In the genomic region with DNA sequence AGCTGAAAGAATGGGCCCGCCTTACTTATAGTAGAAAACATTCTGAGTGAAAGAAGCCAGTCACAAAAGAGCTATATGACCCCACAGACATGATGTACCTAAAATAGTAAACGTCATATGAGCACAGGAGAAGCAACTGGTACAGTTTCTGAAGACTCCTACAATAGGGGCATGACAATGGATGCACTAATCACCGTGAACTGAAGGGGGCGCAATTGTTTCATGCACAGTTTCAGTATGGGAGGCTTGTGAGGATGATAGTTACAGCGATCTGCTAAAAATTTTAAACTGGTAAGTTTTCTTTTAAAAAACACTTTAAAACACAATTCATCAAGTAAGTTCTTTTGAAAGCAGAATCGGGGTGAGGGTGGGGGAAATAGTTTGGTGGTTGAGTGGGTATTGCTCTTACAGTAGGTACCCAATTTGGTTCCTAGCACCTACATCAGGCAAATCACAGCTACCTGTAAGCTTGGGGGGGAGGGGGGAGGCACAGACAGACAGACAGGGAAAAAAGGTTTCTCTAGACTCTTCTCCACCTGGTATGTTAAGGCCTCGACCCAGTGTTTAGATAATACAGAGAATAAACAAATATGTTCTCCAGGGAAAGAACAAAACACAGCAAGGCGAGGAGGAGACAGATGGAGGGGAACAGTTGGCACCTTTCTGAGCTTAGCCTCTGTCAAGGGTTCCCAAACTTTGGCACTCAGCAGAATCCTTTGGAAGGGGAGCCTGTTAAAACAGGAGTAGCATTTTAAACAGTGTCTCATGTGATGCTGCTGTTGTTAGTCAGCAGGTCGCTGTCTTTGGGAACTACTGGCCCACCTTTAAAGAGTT, we compare ENCODE assay signal across 8 mouse cellular contexts.
DNase-seq lines count a peak whose midpoint lies in the region; ATAC-seq and TF ChIP-seq lines count a peak whose summit lies in the region.

No protein-coding gene starts in this region.

- H3K27ac ChIP-seq in layer of hippocampus, adult 2 months, result peak overlapping the region; percentile 40; the same call in 1 of the 2 replicates
- no peak overlapping the region for H3K27ac ChIP-seq in lung, postnatal 0 days (ENCODE audit: low read length)

- WGBS in lung, postnatal 0 days, result 11% methylated on average over 9 of the region's 9 CpGs

- peak overlapping the region; percentile 37 for H3K4me3 ChIP-seq in layer of hippocampus, adult 2 months
- no peak overlapping the region; the same call in 1 of the 2 replicates for H3K4me3 ChIP-seq in lung, postnatal 0 days (ENCODE audit: low read depth, low read length)

- no peak overlapping the region for H3K9ac ChIP-seq in lung, postnatal 0 days (replicated peaks; ENCODE audit: low read depth)

- no peaks in the 10 kb centered on the region for H3K9me3 ChIP-seq in lung, postnatal 0 days (ENCODE audit: low read length)

- H3K4me2 ChIP-seq in lung, postnatal 0 days (replicated peaks; ENCODE audit: low read depth, low read length), result 0 out of 2 replicates have a peak overlapping the region, but pooled peaks have one; percentile 3

- no peak for TF ChIP-seq EP300 in lung, postnatal 0 days (IDR thresholded peaks at IDR 0.05)

- no peaks in the 10 kb centered on the region for H3K27me3 ChIP-seq in lung, postnatal 0 days (replicated peaks; ENCODE audit: insufficient read depth, low read length)

- DNase-seq in MEL-GATA-1-ER (ENCODE audit: extremely low read depth, low read depth), result peak; percentile 68
- DNase-seq in cerebellum, adult 18-20 months, result peak; percentile 72 to 83
- peak; percentile 83 to 96 for DNase-seq in layer of hippocampus, adult 2 months (ENCODE audit: low spot score in 2 of 2)
- DNase-seq in lung, postnatal 0 days (ENCODE audit: low spot score), result peak; percentile 75
- DNase-seq in retina, postnatal 1 day, result peak; percentile 88
- peak; percentile 30 to 58 for DNase-seq in urinary bladder, adult 18-20 months (ENCODE audit: low spot score in 2 of 2)

- peak; percentile 85 for ATAC-seq in frontal cortex, adult (ENCODE audit: low TSS enrichment)
- peak; percentile 77 to 82; a peak in 3 of 4 replicates for ATAC-seq in hematopoietic stem cell, adult 5-6 weeks (replicated peaks in 1 of 2; ENCODE audit: insufficient read depth in 1 of 2, low FRiP score in 2 of 2, low TSS enrichment in 1 of 2, low read depth in 1 of 2, poor library complexity in 2 of 2, severe bottlenecking in 2 of 2)
- peak; percentile 66 for ATAC-seq in lung, postnatal 0 days

- peaks cover 5% of the 10 kb centered on the region for H3K4me1 ChIP-seq in lung, postnatal 0 days (ENCODE audit: insufficient read depth, low read depth, low read length)

- H3K36me3 ChIP-seq in lung, postnatal 0 days (ENCODE audit: insufficient read depth, low read length), result no peaks in the 10 kb centered on the region

- TF ChIP-seq CTCF in layer of hippocampus, adult 2 months (conservative IDR thresholded peaks at IDR 0.05), result peak; percentile 91
- peak; percentile 98 for TF ChIP-seq CTCF in lung, postnatal 0 days (IDR thresholded peaks at IDR 0.05)
